Mouse (Mus musculus) embryonic fibroblast, embryonic 13.5 days (primary cell): ENCODE data around the gene Gm12695.

Experiments used
- CTCF ChIP-seq: IDR thresholded peaks from 2 replicates; pipeline ENCODE4 v1.5.1; 2011; ENCODE audit warnings: mild to moderate bottlenecking, control low read depth, low read length, moderate library complexity, borderline replicate concordance; ENCODE audit not compliant: insufficient read depth
- POLR2A ChIP-seq: IDR thresholded peaks from 2 replicates; pipeline ENCODE4 v1.6.1; 2011; ENCODE audit warnings: low read depth, mild to moderate bottlenecking, control low read depth, low read length, moderate library complexity

- no peak for TF ChIP-seq CTCF
- TF ChIP-seq POLR2A: no peak
These were observed 97.6 kb downstream of the Gm12695 start for GRCm38 (mm10) chr4:96687358-96687803.
